Mouse (Mus musculus) C2C12 (cell line): ENCODE results near the gene Acads.

Source experiments
- CEBPB ChIP-seq: IDR thresholded peaks from one replicate; pipeline ENCODE4 v1.6.1; 2011; ENCODE audit warnings: low read depth, mild to moderate bottlenecking, control low read depth, moderate library complexity
- CTCF ChIP-seq: IDR thresholded peaks from one replicate; pipeline ENCODE4 v1.5.1; 2011; ENCODE audit not compliant: control insufficient read depth, insufficient read depth, insufficient read length
- MAX ChIP-seq: IDR thresholded peaks from one replicate; pipeline ENCODE4 v1.6.1; 2011; ENCODE audit warnings: mild to moderate bottlenecking, control low read depth
- MYOD1 ChIP-seq: IDR thresholded peaks from one replicate; pipeline ENCODE4 v1.6.1; 2011; ENCODE audit warnings: low read depth; ENCODE audit not compliant: control insufficient read depth, insufficient read length
- USF1 ChIP-seq: IDR thresholded peaks from one replicate; pipeline ENCODE4 v1.6.1; 2011; ENCODE audit warnings: low read depth, mild to moderate bottlenecking, control low read depth, moderate library complexity

GRCm38 (mm10) chr5:115070457-115070856 is 48.7 kb downstream of the Acads start:
- TF ChIP-seq CTCF: no peak
- no peak for TF ChIP-seq MYOD1
- no peak for TF ChIP-seq USF1
- no peak for TF ChIP-seq CEBPB
- no peak for TF ChIP-seq MAX
